Mouse (Mus musculus) brain, embryonic 14.5 days (tissue): ENCODE measurements at regions not wholly inside any gene's neighbourhood (a gene's known extent, or its start where the extent isn't known, plus 50 kb on each side); places are given as distances from the start of the nearest gene placed in this dataset.

Experiments used
- CTCF ChIP-seq: fragments of 200-500 bp; IDR thresholded peaks from 2 replicates; pipeline ENCODE4 v1.5.1; 2012; ENCODE audit warnings: inconsistent platforms, mild to moderate bottlenecking, moderate library complexity, borderline replicate concordance; ENCODE audit not compliant: insufficient read depth, insufficient read length; ENCODE audit errors: extremely low read depth
- POLR2A ChIP-seq: fragments of 200-500 bp; IDR thresholded peaks from 2 replicates; pipeline ENCODE4 v1.6.1; 2012; ENCODE audit warnings: mild to moderate bottlenecking, inconsistent platforms, borderline replicate concordance; ENCODE audit not compliant: poor library complexity, insufficient read depth, insufficient read length, severe bottlenecking; ENCODE audit errors: extremely low read depth

- TF ChIP-seq POLR2A: no peak
- no peak for TF ChIP-seq CTCF
These were observed 129.4 kb upstream of the Serp2 start for GRCm38 (mm10) chr14:76685830-76686761.
